Mouse (Mus musculus) layer of hippocampus, adult 2 months (tissue): Measurements from ENCODE around the gene Peg3. TPM values are rescaled to one million over a fixed set of nuclear protein-coding genes. Genes with fewer than 3 reads are reported as not detected.
"Not testable (repeated sequence)": the region's sequence is repeated elsewhere in the genome, so short reads cannot be mapped to it uniquely, and the experiment has no call there.

ENCODE experiments used
- DNase-seq, 2 experiments: peaks; one replicate each; pipeline ENCODE4 v3.0.0; 2022; ENCODE audit warnings: low spot score in 2 of 2
- H3K27ac ChIP-seq: fragments of 200-600 bp; 2 replicates; pipeline ENCODE4 v1.8.1; 2022
- H3K4me3 ChIP-seq: fragments of 200-600 bp; 2 replicates; pipeline ENCODE4 v1.8.1; 2022; ENCODE audit warnings: mild to moderate bottlenecking
- CTCF ChIP-seq: fragments of 200-600 bp; conservative IDR thresholded peaks from 2 replicates; pipeline ENCODE4 v1.8.1; 2022; ENCODE audit warnings: antibody characterized with exemption, mild to moderate bottlenecking, moderate library complexity
- long read RNA-seq, 2 experiments: library from polyadenylated mRNA; stranded (forward); transcript quantifications; one replicate each; pipeline ENCODE4 v2.0.0; 2021; ENCODE audit warnings: borderline mapping rate in 2 of 2
- total RNA-seq, 2 experiments: library from RNA; stranded (reverse); gene quantifications; 2 replicates each; pipeline ENCODE4 v1.2.3; 2021

The Peg3 gene
- total RNA-seq = 100 to 1,000 TPM; 172 to 173 TPM
- long read RNA-seq, experiment 1, full-length matches to known transcripts = 6 of 31 reads
- long read RNA-seq, experiment 1, partial matches to known transcripts = 1 of 31 reads
- long read RNA-seq, experiment 1, other reads (novel, unspliced or antisense) = 24 of 31 reads
- long read RNA-seq, experiment 2, full-length matches to known transcripts = 6 of 28 reads
- long read RNA-seq, experiment 2, partial matches to known transcripts = 0 of 28 reads
- long read RNA-seq, experiment 2, other reads (novel, unspliced or antisense) = 22 of 28 reads

DNA sequence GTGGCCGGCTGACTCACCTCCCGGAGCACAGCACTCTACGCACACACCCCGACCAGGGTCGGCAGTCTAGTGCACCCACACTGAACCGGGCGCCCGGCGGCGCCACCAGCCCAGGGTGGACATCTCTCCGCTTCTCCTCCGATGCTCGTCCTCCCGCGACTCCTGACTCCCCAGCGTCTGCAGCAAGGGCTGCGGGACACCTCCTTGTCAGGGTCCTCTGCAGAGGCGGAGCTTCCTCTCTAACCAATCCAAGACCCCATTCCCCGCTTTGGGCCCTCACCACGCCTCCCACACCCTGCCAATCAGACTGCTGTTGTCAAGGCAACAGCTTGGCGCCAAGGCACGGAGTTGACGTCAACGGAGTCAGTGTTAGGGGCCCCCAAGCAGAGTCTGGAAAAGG, at the start of gene Peg3, which contains the start of gene Usp29:
TSS of gene Peg3 (minus strand) at position 191 of the 400 bp plus-strand sequence.
TSS of gene Usp29 (plus strand) at position 338 of the 400 bp plus-strand sequence.
- Histone ChIP-seq H3K27ac (peak within 1 kb of the TSS; percentile 95), H3K4me3 (peak within 1 kb of the TSS; percentile 79)
- peak; percentile 89 to 93 for DNase-seq
- peak; percentile 15; the same call in 1 of the 2 replicates for TF ChIP-seq CTCF

DNA sequence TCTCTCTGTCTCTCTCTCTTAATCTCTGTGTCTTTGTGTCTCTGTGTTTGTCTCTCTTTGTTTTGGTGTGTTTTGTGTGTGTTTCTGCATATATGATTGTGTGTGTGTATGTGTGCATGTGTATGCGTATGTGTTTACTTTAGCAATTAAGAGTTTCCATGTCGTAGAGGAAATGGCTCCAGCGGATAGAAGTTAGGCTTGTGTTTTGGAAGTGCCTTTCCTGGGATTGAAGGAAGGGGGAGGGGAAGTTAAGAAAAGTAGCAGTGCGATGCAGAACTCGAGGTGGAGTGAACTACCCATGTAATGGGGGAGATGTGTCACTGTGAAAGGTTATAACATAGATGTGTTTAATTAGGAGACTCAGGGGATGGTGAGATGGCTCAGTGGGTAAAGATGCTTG, 48.9 kb upstream of the Peg3 start:
- H3K27ac ChIP-seq = no peak overlapping the region
- H3K4me3 ChIP-seq = no peak overlapping the region
- DNase-seq = no peak
- no peak for TF ChIP-seq CTCF

DNA sequence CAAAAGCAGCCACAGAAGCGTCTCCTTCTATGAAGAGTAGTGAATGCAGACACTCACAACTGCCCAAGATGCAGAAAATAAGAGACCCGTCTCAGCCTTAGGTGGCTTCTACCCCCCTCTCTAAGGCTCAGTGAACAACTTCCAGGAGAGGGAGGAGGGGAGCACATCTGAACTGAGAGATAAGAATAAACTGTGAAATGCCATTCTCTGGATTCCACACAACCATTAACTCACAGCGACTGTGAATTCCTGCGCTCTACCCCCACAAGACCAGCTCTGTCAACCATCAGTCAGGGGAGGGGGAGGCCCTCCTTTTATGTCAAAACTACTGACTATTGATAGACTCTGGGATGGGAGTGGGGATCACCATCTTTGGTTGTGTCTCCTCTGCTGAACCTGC, 47.5 kb upstream of the Peg3 start:
- Histone ChIP-seq H3K4me3 (no peak overlapping the region), H3K27ac (no peak overlapping the region)
- no peak for DNase-seq
- TF ChIP-seq CTCF = no peak

DNA sequence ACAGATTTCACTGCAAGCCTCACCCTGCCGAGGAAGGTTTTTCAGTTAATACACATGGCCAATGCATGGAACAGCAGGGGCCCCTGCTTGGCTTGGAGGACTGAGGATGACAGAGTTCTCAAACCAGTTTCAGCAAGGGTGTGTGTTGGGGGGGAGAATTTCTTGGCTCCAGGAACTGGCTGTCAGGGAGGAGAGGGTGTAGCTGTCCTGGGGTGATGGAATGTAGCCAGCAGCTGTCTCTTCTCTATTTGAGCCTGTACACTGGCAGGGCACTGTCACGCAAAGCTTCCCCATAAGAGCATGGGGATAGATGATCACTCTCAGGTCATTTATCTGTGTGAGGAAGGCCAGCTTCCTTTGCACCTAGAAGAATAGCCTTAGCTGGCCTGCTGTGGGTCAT, 46.9 kb upstream of the Peg3 start:
- Histone ChIP-seq H3K4me3 (no peak overlapping the region), H3K27ac (no peak overlapping the region)
- DNase-seq = no peak
- TF ChIP-seq CTCF = no peak

DNA sequence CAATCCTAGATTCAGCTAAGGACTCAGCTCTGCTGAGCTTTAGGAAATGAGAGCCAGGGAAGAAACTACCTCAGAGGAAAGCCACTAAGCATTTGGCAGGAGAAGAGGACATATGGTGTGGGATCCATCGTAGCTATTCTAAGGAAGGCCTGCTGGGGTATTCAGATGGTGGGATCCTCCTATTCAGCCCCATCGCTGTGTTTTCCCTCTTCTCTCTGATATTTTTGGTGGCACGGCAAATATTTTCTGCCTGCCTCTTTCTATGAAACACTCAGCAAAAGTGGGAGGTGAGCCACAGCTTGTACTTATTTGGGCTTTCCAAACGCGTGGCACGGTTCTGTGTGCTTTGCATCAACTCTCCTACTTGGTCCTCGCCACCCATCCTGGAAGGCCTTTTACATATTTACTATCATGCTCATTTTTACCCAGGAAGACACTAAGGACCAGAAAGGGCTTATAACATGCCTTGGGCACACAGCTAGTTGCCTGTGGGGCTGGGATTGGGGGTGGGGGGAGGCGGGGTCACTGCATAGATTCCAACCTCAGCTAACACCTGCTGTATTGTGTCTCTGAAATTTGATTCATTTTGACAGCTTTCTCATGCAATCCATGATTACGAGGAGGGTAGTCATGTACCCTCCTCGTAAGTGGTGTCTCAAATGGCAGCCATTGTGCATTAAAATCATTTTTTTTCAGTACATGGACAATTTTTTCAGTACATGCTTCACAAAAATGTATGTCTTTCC, 46.3 kb upstream of the Peg3 start:
- no peak overlapping the region for H3K27ac ChIP-seq
- peak; percentile 67 to 86 for DNase-seq
- TF ChIP-seq CTCF = no peak

DNA sequence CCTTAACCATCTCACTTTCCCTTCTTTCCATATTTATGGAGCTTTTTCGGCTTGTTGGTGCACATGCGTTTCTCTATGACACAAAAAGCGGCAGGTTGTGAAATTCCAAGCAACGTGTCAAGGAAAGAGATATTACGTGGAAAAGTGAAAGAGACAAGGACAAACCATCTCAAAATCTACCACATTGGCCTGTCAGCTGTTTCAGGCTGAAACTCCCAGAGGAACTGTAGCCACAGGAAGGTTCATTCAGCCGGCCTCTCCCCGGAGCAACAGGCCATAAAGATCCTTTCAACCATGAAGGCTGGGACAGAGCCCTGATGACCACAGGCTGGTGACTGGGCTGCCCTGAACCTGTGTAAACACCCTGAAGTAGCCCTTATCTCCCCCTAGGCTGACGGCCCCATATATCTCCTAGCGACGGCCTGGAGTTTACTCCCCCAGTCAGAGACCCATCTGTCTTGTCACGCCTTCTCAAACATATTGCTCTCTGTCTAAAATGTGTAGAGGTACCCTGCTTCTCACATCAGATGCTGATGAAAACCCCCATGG, 43.7 kb upstream of the Peg3 start:
- H3K4me3 ChIP-seq, DNase-seq, H3K27ac ChIP-seq: not testable (repeated sequence)

More for the DNA sequence above, 46.3 kb upstream of the Peg3 start:
- no peak overlapping the region for H3K4me3 ChIP-seq

DNA sequence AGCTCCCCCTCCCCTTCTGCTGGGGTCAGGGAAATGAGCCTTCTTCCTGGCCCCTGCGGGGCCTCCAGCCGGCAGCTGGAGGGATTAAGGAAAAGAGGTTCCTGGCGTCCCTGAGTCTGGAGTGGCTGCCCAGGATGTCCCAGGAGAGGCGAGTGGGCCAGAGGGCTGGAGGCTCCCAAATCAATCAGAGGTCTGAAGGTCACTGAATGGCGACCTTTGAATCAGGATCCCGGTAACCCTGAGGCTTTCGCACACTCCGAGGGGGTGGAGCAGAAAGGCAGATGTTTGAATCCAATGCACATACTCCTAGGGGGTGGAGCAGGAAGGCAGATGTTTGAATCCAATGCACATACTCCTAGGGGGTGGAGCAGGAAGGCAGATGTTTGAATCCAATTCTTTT, 40.1 kb upstream of the Peg3 start:
- H3K4me3 ChIP-seq = no peak overlapping the region
- H3K27ac ChIP-seq = no peak overlapping the region
- no peak for TF ChIP-seq CTCF
- DNase-seq = no peak

DNA sequence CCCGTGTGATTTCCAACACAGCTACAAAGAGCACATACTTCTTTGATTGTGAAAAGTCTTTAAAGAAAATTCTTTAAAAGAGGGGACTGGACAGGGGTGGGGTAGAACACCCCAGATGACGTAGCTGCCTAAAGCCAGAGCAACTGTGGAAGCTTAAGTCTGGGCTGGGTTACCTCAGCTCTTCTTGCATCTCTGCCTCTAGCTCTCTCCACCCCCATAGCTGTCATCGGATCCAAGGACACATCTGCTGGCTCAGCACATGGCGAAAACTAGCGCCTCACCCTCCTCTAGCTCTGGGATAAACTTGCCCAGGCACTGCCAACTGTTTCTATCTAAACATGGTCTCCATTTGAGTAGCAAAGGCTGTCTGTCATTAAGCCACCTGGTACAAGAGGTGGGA, 35.0 kb upstream of the Peg3 start:
- Histone ChIP-seq H3K4me3 (no peak overlapping the region), H3K27ac (no peak overlapping the region)
- TF ChIP-seq CTCF = no peak
- peak in 1 of 2 experiments; percentile 7 for DNase-seq

DNA sequence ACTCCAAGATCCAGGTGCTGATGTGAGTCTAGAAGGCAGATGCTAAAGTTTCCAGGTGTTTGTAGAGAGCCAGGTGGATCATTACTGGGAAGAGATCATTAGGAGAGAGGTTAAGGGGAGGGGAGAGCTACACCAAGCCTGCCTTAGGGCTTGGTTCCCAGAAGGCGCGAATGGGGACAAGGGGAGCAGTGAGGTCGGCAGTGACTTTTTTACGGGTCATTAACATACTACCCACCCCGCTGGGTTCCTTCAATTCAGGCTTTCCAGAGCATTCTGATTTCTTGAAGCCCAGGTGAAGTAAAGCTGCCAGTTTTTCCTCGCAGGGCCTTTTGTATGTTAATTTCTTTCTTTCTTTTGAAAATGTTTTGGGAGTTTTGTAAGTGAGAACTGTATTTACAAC, 29.9 kb upstream of the Peg3 start:
- TF ChIP-seq CTCF = no peak
- H3K4me3 ChIP-seq = no peak overlapping the region
- no peak for DNase-seq
- H3K27ac ChIP-seq = no peak overlapping the region

DNA sequence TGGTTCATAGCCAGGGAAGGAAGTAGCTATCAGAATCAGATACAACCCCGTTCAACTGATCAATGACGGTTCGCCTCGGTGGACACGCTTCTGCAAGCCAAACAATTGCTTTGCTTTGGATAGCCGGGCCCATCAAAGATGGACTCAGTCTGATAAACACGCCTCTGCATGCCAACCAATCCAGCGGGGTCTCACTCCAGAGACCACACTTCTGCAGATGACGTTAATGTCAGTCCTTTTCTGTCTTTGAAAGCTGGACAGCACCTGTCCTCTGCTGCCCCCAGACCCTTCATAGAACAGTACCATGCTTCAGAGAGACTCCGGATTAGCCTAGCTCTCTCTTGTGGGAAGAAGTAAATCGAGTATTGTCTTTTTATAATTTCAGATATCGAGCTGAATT, 29.5 kb upstream of the Peg3 start:
- no peak for DNase-seq
- H3K27ac ChIP-seq = no peak overlapping the region
- TF ChIP-seq CTCF = no peak
- H3K4me3 ChIP-seq = no peak overlapping the region

DNA sequence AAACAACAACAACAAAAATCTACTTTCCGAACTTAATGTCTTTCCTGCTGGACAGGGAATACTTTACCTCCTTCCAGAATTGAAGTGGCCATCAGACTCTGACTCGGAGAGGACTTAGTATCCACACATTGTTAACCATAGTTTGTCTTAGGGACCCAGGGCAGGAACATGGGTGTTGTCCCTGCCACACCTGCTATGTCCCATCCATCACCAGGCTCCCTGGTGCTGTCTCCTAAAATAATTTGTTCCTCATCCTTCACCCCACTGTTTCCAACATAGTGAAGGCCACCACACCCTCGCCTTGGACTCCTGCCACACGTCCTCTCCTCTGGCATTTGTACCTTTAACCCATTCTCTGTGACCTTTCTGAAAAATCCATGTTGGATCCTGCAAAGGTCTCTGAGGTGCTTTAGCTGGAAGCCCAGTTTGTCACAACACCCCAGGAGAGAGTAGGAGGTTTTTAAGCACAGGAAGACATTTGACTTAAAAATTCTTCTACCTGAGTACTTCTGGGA, 26.6 kb upstream of the Peg3 start:
- H3K27ac ChIP-seq = no peak overlapping the region
- no peak for DNase-seq
- H3K4me3 ChIP-seq = no peak overlapping the region
- no peak for TF ChIP-seq CTCF

DNA sequence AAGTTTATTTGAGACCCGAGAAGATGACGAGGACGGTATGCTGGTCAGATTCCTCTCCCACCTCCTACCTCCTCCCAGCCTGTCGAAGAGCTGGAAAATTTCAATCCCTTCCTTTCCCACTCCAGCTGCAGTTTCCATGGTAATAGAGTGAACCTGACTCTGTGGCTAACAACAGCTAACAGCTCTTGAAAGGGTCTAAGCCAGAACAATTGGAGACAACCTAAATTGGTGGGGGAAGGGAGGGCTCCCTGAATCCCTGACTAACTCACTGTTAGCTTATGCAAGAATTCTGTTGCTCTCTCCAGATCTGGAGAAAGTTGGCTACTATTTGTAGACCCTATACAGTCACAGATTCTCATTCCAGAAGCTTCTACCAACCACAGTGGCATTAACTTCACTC, 23.2 kb upstream of the Peg3 start:
- Histone ChIP-seq H3K27ac (no peak overlapping the region), H3K4me3 (no peak overlapping the region)
- no peak for DNase-seq
- no peak for TF ChIP-seq CTCF

DNA sequence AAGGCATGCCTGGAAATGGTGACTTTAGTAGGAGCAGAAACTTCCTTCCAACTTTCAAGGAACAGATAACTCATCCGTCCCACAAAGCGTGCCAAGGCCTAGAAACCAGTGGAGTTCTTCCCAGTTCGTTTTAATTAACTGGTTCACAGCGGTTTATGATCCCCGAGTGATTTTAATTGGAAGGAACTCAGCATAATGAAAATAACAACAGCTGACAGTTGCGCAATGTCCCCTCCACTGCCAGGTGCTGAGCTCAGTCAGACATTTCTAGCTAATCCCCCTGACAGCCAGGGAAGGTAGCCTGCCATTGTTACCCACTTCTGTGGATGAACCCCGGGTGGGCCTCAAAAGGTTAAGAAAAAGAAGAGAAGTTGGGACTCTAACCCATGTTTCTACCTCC, 19.0 kb upstream of the Peg3 start:
- DNase-seq = peak in 1 of 2 experiments; percentile 34
- H3K27ac ChIP-seq = no peak overlapping the region
- no peak overlapping the region for H3K4me3 ChIP-seq

More for the DNA sequence above, 19.0 kb upstream of the Peg3 start:
- no peak for TF ChIP-seq CTCF
